Mouse (Mus musculus) embryo, embryonic 11 days (tissue): ENCODE results near the gene Lonp1.
A peak's percentile ranks its signal among the peaks of the same experiment; 100 is the strongest.

Experiments used
- DNase-seq: peaks from one replicate; pipeline ENCODE4 v3.0.0-alpha.2; 2015

Lonp1 gene

DNA sequence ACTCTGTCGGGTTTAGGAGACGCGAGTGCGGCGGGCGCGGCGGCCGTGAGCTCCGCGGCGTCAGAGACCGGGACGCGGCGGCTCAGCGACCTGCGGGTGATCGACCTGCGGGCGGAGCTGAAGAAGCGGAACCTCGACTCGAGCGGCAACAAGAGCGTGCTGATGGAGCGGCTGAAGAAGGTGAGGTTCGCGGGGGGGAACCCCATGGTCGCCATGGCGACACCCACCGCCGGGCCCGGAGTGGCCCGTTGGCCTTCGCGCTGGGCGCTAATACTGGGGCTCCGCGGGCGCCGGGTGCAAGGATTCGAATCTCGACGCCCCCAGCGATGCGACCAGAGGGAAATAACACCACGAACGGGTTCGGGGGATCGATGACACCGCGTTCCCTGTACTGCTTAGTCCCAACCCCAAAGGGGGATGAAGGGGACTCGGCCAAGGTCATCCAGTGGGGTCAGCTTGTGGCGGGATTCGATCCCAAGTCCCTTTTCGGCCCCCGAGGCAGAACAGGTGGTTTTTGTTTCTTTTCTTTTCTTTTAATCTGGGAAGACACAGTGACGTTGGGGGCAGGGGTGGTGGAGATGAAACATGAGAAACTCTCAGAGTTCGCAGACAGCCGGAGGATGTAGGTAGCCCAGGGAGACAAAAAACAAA is 41.4 kb downstream of the Lonp1 start:
- DNase-seq, result peak; percentile 68

DNA sequence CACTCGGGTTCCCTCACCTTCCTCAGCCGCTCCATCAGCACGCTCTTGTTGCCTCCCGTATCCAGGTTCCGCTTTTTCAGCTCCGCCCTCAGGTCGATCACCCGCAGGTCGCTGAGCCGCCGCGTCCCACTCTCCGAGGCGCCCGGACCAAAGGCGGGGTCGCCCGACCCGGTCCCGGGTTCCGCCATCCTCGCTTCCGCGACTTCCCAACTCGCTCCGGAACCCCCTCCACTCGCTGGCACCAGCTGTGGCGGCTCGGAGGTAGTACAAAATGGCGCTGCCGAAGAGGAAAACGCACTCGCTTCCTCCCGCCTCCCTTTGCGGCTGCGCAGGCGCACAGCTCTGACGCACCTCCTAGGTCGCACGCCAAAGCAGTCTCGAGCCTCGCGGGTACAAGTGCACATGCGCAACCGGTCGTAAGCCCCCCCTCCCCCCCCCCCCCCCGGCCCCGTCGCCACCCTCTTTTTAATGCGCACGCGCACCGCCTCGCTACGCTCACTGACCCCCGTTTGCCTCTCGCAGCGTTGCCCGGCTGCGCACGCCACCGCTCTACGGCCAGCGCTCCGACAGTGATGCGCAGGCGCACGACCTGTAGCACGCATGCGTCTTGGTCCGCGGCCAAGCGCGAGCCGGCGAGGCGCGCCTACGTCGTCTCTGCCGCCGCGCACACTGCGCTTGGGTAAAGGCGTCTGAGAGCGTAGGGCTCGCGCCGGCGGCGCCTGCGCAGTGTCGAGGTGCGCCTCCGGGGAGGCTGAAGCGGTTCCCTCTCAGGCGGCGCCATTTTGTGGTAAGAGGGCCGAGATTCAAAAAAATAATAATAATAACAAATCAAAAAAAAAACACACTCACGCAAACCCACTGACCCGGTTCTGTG is 42.2 kb downstream of the Lonp1 start, which contains the start of the genes Safb2 and Safb:
TSS of gene Safb2 (minus strand) at position 329 of the 874 bp plus-strand sequence.
TSS of gene Safb (plus strand) at position 569 of the 874 bp plus-strand sequence.
- peak; percentile 99 for DNase-seq

DNA sequence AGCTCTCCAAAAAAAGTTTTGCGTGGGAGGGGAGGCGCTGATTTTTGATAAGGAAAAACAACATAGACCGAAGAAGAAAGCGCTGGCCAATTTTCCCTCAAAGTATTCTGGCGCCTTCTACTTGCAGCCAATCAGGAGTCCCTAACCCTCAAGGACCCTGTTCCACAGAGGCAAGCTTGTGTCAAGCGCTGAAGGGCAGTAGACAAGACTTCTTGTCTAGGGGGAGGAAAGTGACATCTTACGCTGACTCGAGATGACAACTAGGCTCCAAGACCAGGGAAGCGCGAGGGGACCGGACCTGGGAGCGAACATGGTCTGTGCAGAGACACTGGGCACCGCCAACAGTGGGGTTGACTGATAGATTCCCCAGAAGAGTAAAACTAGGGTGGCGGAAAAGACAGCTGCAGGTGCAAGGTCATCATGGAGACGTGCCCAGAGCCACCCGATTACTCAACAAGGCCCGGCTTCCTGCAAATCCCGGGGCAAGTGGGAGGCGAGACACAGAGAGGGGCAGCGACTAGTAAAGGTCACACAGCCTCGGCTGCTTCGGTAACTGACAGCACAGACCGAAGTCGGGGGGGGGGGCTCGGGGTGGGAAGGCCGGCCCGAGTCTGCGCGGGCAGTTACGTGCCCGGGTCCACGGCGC is 43.0 kb downstream of the Lonp1 start:
- peak; percentile 46 for DNase-seq

DNA sequence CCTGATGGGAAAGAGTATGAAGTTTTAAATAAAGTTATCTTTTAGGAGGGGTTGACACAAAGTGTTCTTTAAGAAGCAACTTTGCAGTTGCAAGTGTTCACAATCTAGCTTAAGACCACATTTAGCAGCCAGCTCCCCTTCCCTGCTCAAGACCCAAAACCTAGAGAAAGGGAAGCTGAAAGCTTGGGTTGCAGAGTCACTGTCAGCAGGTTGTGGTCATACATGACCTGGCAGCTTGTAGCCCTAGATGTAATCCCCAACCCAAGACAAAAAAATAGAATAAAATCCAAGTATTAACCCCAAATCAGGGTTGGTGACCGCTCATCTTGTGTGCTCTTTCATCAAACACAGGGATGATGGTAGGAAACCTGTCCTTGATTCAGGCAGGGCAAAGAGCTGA is 43.6 kb downstream of the Lonp1 start:
- no peak for DNase-seq

DNA sequence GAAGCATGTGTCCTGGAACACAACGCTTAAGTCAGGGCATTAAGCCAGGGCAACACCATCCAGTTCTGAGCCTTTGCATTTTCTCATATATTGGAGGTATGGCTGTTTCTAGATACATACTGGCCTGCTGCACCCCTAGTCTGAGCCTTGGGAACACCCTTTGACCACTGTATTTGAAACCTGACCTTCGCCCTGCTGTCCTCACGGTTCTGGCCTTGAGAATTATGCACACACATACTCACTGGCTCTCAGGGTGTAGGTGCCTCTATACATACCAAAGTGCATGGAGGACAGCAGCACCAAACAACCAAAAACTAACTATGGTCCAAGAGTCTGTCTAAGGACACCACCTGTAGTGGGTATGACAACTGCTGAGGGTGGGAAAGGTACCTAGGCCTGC is 53.7 kb downstream of the Lonp1 start:
- no peak for DNase-seq

DNA sequence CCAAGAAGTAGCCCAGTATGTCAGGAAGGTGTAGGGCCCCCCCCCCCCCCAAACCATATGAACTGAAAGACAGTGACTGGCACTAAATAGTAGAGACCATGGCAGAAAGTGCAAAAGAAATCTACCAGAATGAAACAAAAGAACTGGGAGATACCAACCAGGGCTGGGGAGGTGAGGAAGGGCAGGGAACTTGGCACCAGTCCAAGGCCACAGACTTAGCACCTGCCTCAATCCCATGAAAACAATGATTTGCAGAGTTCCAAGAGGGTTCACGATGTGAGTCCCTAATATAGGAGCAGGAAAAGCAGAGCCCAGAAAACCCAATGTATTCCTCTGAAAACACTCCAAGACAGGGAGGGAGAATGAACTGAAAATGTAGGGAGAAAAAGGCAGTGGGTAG is 54.5 kb downstream of the Lonp1 start:
- DNase-seq, result no peak

DNA sequence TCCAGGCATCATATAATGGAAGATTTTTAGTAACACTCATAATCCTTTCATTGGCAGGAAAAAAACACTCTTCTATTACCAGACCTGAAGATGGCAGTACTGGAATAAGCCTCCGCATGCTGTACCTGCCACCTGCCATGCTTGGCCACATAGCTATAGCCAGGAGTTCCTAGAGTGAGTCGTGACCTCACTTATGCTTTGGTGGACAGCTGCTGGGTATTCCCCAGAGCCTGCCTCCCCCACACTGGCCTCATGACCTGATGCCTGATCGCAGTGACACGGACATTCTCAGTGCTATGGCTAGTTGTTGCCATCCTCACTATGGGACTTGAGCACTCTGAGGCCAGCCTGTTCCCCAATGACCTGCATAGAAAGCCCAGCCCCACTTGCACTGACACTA is 56.4 kb downstream of the Lonp1 start:
- no peak for DNase-seq

DNA sequence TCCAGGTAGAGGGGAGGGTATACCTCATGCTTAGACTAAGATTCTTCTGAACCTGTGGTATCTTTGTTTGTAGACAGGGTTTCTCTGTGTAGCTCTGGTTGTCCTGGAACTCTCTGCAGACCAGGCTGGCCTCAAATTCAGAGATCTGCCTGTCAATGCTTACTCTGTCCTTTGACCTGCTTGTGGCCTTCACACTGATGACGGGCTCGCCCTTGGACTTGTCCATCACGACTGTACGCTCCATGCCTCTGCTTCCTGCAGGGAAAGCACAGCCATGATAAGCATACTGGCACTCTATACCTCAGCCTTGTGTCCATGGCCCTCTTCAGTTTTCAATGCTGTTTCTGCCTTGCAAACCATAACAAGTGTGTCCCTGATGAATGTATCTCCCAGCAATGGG is 59.3 kb downstream of the Lonp1 start:
- DNase-seq, result no peak

DNA sequence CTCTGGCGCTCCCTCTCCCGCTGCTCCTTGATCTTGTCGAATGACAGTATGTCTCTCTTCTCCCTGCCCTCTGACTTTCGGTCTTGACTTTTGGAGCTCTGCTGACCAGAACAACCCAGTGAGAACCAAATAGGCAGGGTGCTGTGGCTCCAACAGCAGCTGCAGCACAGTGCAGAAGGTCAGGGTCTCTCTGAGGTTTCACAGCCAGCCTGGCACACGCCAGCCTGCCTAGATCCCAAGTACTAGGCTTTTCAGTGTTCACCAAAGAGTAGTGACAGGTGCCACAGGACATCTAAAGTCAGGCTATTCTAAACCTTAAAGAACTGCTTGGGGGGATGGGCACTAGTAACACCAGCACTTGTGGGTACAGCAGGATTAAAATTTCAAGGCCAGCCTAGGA is 59.8 kb downstream of the Lonp1 start:
- no peak for DNase-seq

DNA sequence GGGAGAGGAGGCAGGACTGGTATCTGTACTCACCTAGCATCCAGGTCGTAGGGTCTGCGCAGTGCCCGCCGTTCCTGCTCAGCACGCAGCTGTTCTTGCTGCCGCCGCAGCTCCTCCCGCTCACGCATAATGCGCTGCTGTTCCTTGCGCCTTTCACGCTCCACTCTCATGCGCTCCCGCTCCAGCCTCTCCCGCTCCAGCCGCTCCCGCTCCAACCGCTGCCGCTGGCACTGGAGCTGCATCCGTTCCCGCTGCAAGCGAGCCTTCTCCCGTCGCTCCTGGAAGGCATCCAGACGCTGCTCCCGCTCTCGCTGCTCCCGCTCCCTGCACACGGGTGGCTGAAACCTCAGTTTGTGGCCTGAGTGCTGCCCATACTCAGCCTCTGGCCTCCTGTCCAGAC is 60.4 kb downstream of the Lonp1 start:
- no peak for DNase-seq
